Mouse (Mus musculus) monocyte, adult 2 months (primary cell): Measurements from ENCODE around the gene Cttnbp2nl.

ENCODE experiments used
- DNase-seq, 2 experiments: peaks; one replicate each; pipeline ENCODE4 v3.0.0; 2022; ENCODE audit warnings: low spot score in 2 of 2, low read depth in 1 of 2

Cttnbp2nl gene

GRCm38 (mm10) chr3:105052937-105053697, at the start of gene Cttnbp2nl:
Gene Cttnbp2nl (minus strand): TSS chr3:105053146.
- peak; percentile 44 to 74 for DNase-seq

- no peak for DNase-seq
Measured at GRCm38 (mm10) chr3:105100270-105100589, 47.3 kb upstream of the Cttnbp2nl start.

- no peak for DNase-seq
Measured at GRCm38 (mm10) chr3:105099526-105100269, 46.8 kb upstream of the Cttnbp2nl start.

DNA sequence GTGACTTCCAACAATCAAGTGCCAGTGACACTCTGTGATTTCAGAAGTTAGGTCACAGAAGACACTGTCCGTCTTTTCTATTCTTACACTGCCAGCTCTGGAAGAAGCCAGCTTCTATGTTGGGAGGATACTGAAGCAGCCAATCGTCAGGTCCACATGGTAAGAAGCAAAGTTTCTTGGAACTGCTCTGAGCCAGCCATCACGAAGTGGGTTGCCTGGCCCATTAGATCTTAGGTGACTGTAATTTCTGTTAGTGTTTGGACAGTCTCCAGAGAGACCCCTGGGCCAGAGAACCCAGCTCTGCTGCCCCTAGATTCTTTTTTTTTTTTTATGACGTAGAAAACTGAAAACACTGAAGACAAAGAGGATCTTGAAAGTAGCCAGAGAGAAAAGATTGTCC, 44.6 kb upstream of the Cttnbp2nl start:
- no peak for DNase-seq

DNA sequence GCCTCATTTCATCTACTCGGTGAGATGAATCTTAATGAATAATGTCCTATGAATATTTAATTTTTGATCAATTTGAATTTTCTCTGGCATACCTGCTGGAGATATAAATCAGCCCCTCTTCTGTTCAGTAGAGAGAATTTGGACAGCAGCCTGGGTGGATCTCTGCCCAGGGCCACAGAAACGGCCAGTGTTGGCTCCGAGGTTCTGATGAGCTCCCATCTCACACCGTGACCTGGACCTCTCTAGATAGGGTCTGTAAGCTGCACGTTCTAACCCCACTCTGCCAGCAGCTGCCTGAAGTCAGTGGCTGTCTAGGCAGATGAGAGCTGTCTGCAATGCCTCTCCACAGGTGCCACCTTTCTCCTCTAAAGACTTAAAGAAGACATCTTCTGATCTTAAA, 42.1 kb upstream of the Cttnbp2nl start:
- DNase-seq: no peak

GRCm38 (mm10) chr3:105094448-105094847, 41.5 kb upstream of the Cttnbp2nl start:
- DNase-seq: no peak

GRCm38 (mm10) chr3:105092721-105093505, 40.0 kb upstream of the Cttnbp2nl start:
- no peak for DNase-seq

- DNase-seq: no peak
Measured at GRCm38 (mm10) chr3:105090981-105091380, 38.0 kb upstream of the Cttnbp2nl start.

DNA sequence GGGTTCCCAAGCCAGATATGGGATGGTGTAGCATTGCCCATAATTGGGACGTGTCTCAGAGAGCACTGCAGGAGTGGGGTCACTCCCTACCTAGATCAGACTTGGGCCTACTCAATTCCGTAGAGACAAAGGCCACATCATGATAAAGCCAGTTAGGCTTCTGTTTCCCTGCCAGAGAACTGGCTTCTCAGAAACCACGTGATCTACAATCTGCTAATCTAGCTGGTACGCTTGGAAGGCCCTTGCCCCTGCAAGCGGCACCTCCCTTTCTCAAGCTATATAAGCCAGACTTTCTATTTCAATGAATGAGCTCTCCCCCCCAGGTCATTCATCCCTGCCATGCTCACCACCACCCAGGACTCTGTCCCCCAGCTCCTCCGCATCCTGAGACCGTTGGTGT, 37.2 kb upstream of the Cttnbp2nl start:
- no peak for DNase-seq

- no peak for DNase-seq
Measured at GRCm38 (mm10) chr3:105088638-105089037, 35.7 kb upstream of the Cttnbp2nl start.

DNA sequence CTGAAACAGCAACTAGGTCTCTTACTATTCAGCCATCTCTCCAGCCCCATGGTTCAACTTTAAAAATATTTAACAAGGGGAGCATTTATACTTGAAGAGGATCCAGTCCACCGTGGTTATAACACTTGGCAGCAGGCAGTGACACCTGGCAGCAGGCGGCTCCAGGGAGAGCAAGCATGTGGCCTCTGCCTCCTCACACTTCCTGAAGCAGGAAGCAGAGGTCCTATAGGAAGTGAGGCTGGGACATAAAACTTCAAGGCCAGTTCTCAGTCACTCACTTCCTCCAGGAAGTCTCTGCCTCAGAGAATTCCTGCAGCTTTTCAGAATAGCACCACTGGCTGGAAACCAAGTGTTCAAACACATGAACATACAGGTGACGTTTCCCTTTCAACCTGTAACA, 34.4 kb upstream of the Cttnbp2nl start:
- no peak for DNase-seq

DNA sequence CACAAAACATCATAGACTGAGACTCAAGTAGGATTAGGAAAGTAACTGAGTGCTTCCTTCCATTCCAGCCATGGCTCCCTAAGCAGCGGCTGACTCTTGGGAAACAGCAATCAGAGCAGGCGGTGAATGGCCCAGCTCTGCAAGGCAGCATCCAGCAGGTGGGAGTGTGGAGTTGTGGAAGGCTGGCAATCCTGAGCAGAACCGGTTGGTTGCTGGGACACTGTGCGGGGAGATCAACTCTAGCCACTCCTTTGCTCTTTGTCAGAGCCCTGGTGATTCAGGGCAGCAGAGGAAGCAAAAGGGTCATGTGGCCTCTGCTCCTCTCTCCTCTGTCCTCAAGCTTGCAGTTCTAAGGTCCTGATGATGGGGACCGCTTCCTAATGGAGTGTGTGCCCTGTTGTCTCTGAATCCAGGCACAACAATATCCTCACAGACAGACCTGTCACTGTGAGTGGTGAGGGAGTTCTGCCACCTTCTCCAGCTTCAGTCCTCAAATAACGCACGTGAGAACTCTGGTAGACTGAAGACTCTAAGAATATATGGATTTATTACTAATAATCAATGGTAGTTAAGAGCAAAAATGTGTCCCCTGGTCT, 25.4 kb upstream of the Cttnbp2nl start:
- DNase-seq: no peak

DNA sequence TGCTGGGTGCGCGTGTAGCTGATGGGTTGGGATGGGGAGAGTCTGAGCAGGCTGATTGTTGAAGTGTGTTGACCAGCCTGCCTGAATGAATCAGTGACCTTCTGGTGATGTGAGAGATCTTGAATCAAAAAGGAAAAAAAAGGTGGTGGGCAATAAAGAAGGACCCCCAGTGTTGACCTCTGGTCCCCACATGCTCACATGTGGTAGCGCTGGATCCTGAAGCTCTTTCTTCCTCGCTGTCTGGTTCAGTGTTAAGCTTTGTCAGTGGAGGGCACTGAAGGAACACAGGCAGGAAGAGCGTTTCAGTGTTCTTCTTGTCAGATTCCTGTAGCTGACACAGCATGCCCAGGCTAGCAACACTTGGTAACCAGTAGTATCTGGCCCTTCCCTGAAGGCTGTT, 22.9 kb upstream of the Cttnbp2nl start:
- no peak for DNase-seq

- DNase-seq: no peak
Measured at GRCm38 (mm10) chr3:105072536-105072935, 19.6 kb upstream of the Cttnbp2nl start.

- DNase-seq: no peak
Measured at GRCm38 (mm10) chr3:105071251-105071650, 18.3 kb upstream of the Cttnbp2nl start.

DNA sequence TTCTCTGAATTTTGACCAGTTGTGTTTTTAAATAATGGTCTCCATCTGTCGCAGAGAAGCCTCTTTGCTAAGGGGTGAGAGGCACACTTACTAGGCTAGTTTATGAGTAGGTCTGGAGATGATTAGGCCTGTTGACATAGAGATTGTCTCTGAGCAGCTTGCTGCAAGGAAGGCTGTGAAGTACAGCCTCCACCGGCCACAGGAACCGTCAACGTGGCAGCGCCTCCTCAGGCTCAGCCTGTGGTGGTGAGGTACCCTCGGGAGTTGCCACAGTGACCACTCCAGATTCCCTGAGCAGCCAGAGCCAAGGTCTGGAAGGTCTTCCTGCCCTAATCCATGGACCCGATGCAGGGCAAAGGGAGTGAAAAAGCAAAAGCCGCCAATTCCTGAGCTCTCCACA, 17.6 kb upstream of the Cttnbp2nl start:
- DNase-seq: no peak

- DNase-seq: no peak
Measured at GRCm38 (mm10) chr3:105066544-105066943, 13.6 kb upstream of the Cttnbp2nl start, which contains the start of gene 4930564D02Rik. Gene 4930564D02Rik (plus strand): TSS chr3:105066844.

DNA sequence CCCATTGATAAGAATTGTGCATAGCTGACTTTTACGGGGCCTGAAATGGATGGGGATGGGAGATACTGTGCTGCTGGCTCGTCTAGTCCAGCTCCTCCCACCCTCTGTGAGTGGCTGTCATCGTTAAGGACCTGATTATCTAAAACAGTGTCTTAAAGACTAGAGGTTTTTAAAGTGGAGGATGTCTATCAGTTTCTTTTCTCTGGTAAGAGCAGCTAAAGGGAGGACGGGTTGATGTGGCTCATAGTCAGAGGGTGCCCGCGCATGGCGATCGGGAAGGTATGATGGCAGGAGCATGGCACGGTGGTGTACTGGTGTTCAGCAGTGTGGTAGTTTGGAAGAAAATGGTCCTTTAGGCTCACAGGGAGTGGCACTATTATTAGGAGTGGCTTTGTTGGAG, 9.7 kb upstream of the Cttnbp2nl start:
- DNase-seq: no peak

DNA sequence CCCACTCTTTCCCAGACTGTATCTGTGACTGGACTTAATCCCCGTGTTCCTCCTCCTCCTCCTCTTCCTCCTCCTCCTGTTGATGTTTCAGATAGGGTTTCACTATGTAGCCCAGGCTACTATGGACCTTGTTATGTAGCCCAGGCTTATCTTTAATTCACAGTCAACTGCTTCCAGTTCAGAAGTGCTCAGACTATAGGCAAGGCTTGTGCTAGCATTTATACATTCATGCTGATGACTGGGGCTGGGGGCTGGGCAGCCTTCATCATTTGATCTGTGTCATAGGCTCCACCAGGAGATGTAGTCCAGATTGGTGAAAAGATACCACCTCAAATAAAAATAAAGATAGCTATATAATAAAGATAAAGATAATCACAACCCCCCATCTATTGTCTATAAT, 9.0 kb upstream of the Cttnbp2nl start:
- no peak for DNase-seq

DNA sequence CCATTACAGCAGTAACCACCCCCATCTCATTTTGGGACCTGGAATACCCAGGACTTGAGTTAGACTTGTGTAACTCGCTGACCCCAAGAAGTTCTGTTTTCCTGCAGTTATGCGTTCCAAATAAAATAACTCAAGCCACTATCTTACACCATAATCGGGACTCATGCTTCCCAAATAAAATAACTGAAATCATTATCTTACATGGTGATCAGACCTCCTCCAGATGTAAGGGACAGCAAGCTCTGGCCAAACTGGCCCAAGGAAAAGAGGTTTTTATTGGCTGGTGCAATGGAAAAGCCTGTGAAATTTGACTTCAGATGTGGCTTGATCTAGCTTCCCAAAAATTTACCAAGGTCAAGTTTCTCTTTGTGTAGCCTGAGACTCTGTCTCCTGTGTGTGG, 8.6 kb upstream of the Cttnbp2nl start:
- DNase-seq: no peak

- DNase-seq: no peak
Measured at GRCm38 (mm10) chr3:105060992-105061391, 8.0 kb upstream of the Cttnbp2nl start.
